Mouse (Mus musculus) CH12.LX (cell line): ENCODE measurements at regions not wholly inside any gene's neighbourhood (a gene's known extent, or its start where the extent isn't known, plus 50 kb on each side); places are given as distances from the start of the nearest gene placed in this dataset.

Experiments used
- DNase-seq: peaks from one replicate; pipeline ENCODE4 v3.0.0-alpha.2; 2013; ENCODE audit errors: extremely low read depth
- H3K27ac ChIP-seq: 2 replicates; pipeline ENCODE4 v1.5.1; 2012; ENCODE audit warnings: low read depth, mild to moderate bottlenecking, control low read depth, moderate library complexity; ENCODE audit not compliant: insufficient read depth
- H3K27me3 ChIP-seq: replicated peaks from 2 replicates; pipeline ENCODE3; 2012; ENCODE audit warnings: inconsistent platforms
- H3K36me3 ChIP-seq, 2 experiments: replicated peaks in 1 of 2; 2 replicates each; pipeline versions ENCODE3 to v1.6.1; 2012; ENCODE audit warnings: inconsistent platforms in 1 of 2, low read length in 1 of 2, mild to moderate bottlenecking in 1 of 2, mixed read lengths in 1 of 2, moderate library complexity in 1 of 2; ENCODE audit not compliant: control insufficient read depth in 1 of 2, insufficient read depth in 1 of 2
- H3K4me1 ChIP-seq, 2 experiments: 2 replicates each; pipeline ENCODE4 v1.6.1; 2012; ENCODE audit warnings: inconsistent platforms in 1 of 2, moderate library complexity in 1 of 2; ENCODE audit not compliant: insufficient read depth in 2 of 2, control insufficient read depth in 1 of 2
- H3K4me2 ChIP-seq: 2 replicates; pipeline ENCODE4 v1.6.1; 2012; ENCODE audit warnings: low read depth, mild to moderate bottlenecking, control low read depth; ENCODE audit not compliant: poor library complexity, insufficient read depth, severe bottlenecking
- H3K4me3 ChIP-seq, 3 experiments: fragments of 150-350 bp in 1 of 3; sonication (generic) in 1 of 3; replicated peaks in 1 of 3; 2 replicates each; pipeline versions ENCODE3 to v1.5.1; 2011 to 2012; ENCODE audit warnings: low read depth in 2 of 3, low read length in 2 of 3, mild to moderate bottlenecking in 2 of 3, moderate library complexity in 2 of 3, control low read depth in 1 of 3, improper control_type of control experiment in 1 of 3, inconsistent platforms in 1 of 3, mixed read lengths in 1 of 3; ENCODE audit not compliant: poor library complexity in 1 of 3
- H3K79me2 ChIP-seq: replicated peaks from 2 replicates; pipeline ENCODE4 v1.6.1; 2012; ENCODE audit warnings: mild to moderate bottlenecking, moderate library complexity; ENCODE audit not compliant: control insufficient read depth, poor library complexity, insufficient read depth, severe bottlenecking; ENCODE audit errors: extremely low read depth
- H3K9ac ChIP-seq: 2 replicates; pipeline ENCODE4 v1.6.1; 2012; ENCODE audit warnings: low read depth, mild to moderate bottlenecking, control low read depth, moderate library complexity; ENCODE audit not compliant: insufficient read depth
- H3K9me3 ChIP-seq: replicated peaks from 2 replicates; pipeline ENCODE3; 2012; ENCODE audit warnings: low read length, inconsistent platforms, mixed read lengths
- BHLHE40 ChIP-seq: IDR thresholded peaks from 2 replicates; pipeline ENCODE4 v1.6.1; 2011; ENCODE audit warnings: mild to moderate bottlenecking, low read depth, low read length, improper control_type of control experiment
- CHD2 ChIP-seq: IDR thresholded peaks from 2 replicates; pipeline ENCODE4 v1.6.1; 2011; ENCODE audit warnings: low read length, improper control_type of control experiment
- ELF1 ChIP-seq: IDR thresholded peaks from 2 replicates; pipeline ENCODE4 v1.6.1; 2014; ENCODE audit warnings: low read depth, mild to moderate bottlenecking, inconsistent platforms, low read length, improper control_type of control experiment
- ETS1 ChIP-seq: conservative IDR thresholded peaks from 2 replicates; pipeline ENCODE4 v1.6.1; 2012; ENCODE audit warnings: low read depth, mild to moderate bottlenecking, inconsistent platforms, low read length, improper control_type of control experiment, moderate library complexity
- HCFC1 ChIP-seq: IDR thresholded peaks from 2 replicates; pipeline ENCODE4 v1.6.1; 2012; ENCODE audit warnings: low read depth, mild to moderate bottlenecking, inconsistent platforms, low read length, improper control_type of control experiment
- IRF4 ChIP-seq: IDR thresholded peaks from 2 replicates; pipeline ENCODE4 v1.6.1; 2014; ENCODE audit warnings: low read depth, mild to moderate bottlenecking, inconsistent platforms, low read length, improper control_type of control experiment
- JUN ChIP-seq: IDR thresholded peaks from 2 replicates; pipeline ENCODE4 v1.6.1; 2011; ENCODE audit warnings: low read depth, mild to moderate bottlenecking, low read length, improper control_type of control experiment, moderate library complexity; ENCODE audit not compliant: insufficient read depth
- JUND ChIP-seq: conservative IDR thresholded peaks from 2 replicates; pipeline ENCODE4 v1.6.1; 2011; ENCODE audit warnings: low read depth, low read length, improper control_type of control experiment
- MAX ChIP-seq: IDR thresholded peaks from 2 replicates; pipeline ENCODE4 v1.6.1; 2011; ENCODE audit warnings: low read length, improper control_type of control experiment
- MAZ ChIP-seq: IDR thresholded peaks from 2 replicates; pipeline ENCODE4 v1.6.1; 2012; ENCODE audit warnings: low read depth, mild to moderate bottlenecking, inconsistent platforms, low read length, improper control_type of control experiment, moderate library complexity
- MEF2A ChIP-seq: IDR thresholded peaks from 2 replicates; pipeline ENCODE4 v1.6.1; 2014; ENCODE audit warnings: low read depth, mild to moderate bottlenecking, inconsistent platforms, low read length, improper control_type of control experiment, borderline replicate concordance
- MXI1 ChIP-seq: IDR thresholded peaks from 2 replicates; pipeline ENCODE4 v1.6.1; 2011; ENCODE audit warnings: mild to moderate bottlenecking, low read depth, low read length, improper control_type of control experiment
- MYC ChIP-seq: IDR thresholded peaks from 2 replicates; pipeline ENCODE4 v1.6.1; 2011; ENCODE audit warnings: low read depth, mild to moderate bottlenecking, improper control_type of control experiment, low read length
- NELFE ChIP-seq: IDR thresholded peaks from 2 replicates; pipeline ENCODE4 v1.6.1; 2011; ENCODE audit warnings: low read depth, low read length, improper control_type of control experiment
- PAX5 ChIP-seq: IDR thresholded peaks from 2 replicates; pipeline ENCODE4 v1.6.1; 2012; ENCODE audit warnings: low read length, inconsistent platforms, mixed read lengths
- POLR2A ChIP-seq: IDR thresholded peaks from 2 replicates; pipeline ENCODE4 v1.6.1; 2011; ENCODE audit warnings: low read depth, mild to moderate bottlenecking, improper control_type of control experiment, low read length
- POLR2AphosphoS2 ChIP-seq: IDR thresholded peaks from 2 replicates; pipeline ENCODE4 v1.6.1; 2011; ENCODE audit warnings: low read depth, low read length, improper control_type of control experiment
- RAD21 ChIP-seq: IDR thresholded peaks from 2 replicates; pipeline ENCODE4 v1.6.1; 2011; ENCODE audit warnings: low read depth, mild to moderate bottlenecking, low read length, improper control_type of control experiment, moderate library complexity
- RCOR1 ChIP-seq: conservative IDR thresholded peaks from 2 replicates; pipeline ENCODE4 v1.6.1; 2012; ENCODE audit warnings: low read depth, mild to moderate bottlenecking, inconsistent platforms, low read length, improper control_type of control experiment
- SMC3 ChIP-seq: IDR thresholded peaks from 2 replicates; pipeline ENCODE4 v1.6.1; 2011; ENCODE audit warnings: low read depth, low read length, improper control_type of control experiment
- TCF12 ChIP-seq: IDR thresholded peaks from 2 replicates; pipeline ENCODE4 v1.6.1; 2014; ENCODE audit warnings: low read depth, mild to moderate bottlenecking, inconsistent platforms, low read length, improper control_type of control experiment
- USF1 ChIP-seq: IDR thresholded peaks from 2 replicates; pipeline ENCODE4 v1.6.1; 2014; ENCODE audit warnings: low read depth, mild to moderate bottlenecking, inconsistent platforms, low read length, improper control_type of control experiment
- USF2 ChIP-seq: conservative IDR thresholded peaks from 2 replicates; pipeline ENCODE4 v1.6.1; 2011; ENCODE audit warnings: low read depth, low read length, improper control_type of control experiment
- ZC3H11A ChIP-seq: IDR thresholded peaks from 2 replicates; pipeline ENCODE4 v1.6.1; 2012; ENCODE audit warnings: low read depth, mild to moderate bottlenecking, inconsistent platforms, low read length, improper control_type of control experiment
- ZNF384 ChIP-seq: IDR thresholded peaks from 2 replicates; pipeline ENCODE4 v1.6.1; 2012; ENCODE audit warnings: low read depth, low read length, improper control_type of control experiment, inconsistent platforms
- dilution Hi-C: fragments of 300-500 bp; cut with MboI; formaldehyde crosslinking; loops from 2 replicates; pipeline ENCODE4 v1.14.3; 2020; ENCODE audit warnings: low sequenced_read_pairs; ENCODE audit not compliant: extremely low pct_unique_long_range_greater_than_20kb, extremely low pct_ligation_motif_present
- in situ Hi-C: fragments of 300-500 bp; cut with MboI; formaldehyde crosslinking; loops from 3 replicates; pipeline ENCODE4 v1.14.3; 2019; ENCODE audit warnings: low sequenced_read_pairs, low pct_ligation_motif_present, low pct_unique_long_range_greater_than_20kb, mixed read lengths

GRCm38 (mm10) chr11:111838996-111839395 lies 773.0 kb downstream of the Kcnj2 start:
- no peaks in the 10 kb centered on the region for H3K9me3 ChIP-seq
- TF ChIP-seq NELFE, result no peak
- TF ChIP-seq RCOR1, result no peak
- TF ChIP-seq POLR2A, result no peak
- TF ChIP-seq USF2, result no peak
- TF ChIP-seq BHLHE40, result no peak
- no peak for TF ChIP-seq PAX5
- no peak for TF ChIP-seq ZNF384
- no peak for TF ChIP-seq ZC3H11A
- no peak for TF ChIP-seq POLR2AphosphoS2
- TF ChIP-seq MEF2A, result no peak
- TF ChIP-seq MYC, result no peak
- no peak for TF ChIP-seq MAX
- TF ChIP-seq JUN, result no peak
- TF ChIP-seq ELF1, result no peak
- no peak for TF ChIP-seq IRF4
- TF ChIP-seq RAD21, result no peak
- TF ChIP-seq USF1, result no peak
- no peak for TF ChIP-seq MAZ
- no peak for TF ChIP-seq ETS1
- dilution Hi-C loops (no loop called here), in situ Hi-C loops (no loop called here)
- H3K4me2 ChIP-seq, result no peak overlapping the region
- no peaks in the 10 kb centered on the region for H3K79me2 ChIP-seq
- no peaks in the 10 kb centered on the region for H3K27me3 ChIP-seq
- H3K4me1 ChIP-seq, result no peaks in the 10 kb centered on the region
- no peaks in the 10 kb centered on the region for H3K36me3 ChIP-seq
- H3K4me3 ChIP-seq, result no peak overlapping the region
- no peak overlapping the region for H3K27ac ChIP-seq
- DNase-seq, result no peak
- no peak overlapping the region for H3K9ac ChIP-seq

- no peak overlapping the region for H3K27ac ChIP-seq
- H3K36me3 ChIP-seq, result no peaks in the 10 kb centered on the region
- peaks cover 0 to 3% of the 10 kb centered on the region in 2 experiments; a peak in 1 of 4 replicates for H3K4me1 ChIP-seq
- TF ChIP-seq SMC3, result no peak
- no peak for TF ChIP-seq POLR2AphosphoS2
- TF ChIP-seq JUND, result no peak
- no peak for TF ChIP-seq JUN
- no peak for TF ChIP-seq CHD2
- no peak for TF ChIP-seq MAX
- no peak for TF ChIP-seq ZC3H11A
- no peak for TF ChIP-seq ELF1
- TF ChIP-seq RAD21, result no peak
- no peak for TF ChIP-seq IRF4
- no peak for TF ChIP-seq HCFC1
- no peak for TF ChIP-seq TCF12
- no peak for TF ChIP-seq MXI1
- TF ChIP-seq MAZ, result no peak
- dilution Hi-C loops, result no loop called here
- no peaks in the 10 kb centered on the region for H3K27me3 ChIP-seq
- in situ Hi-C loops, result no loop called here
- H3K9ac ChIP-seq, result no peak overlapping the region
- no peaks in the 10 kb centered on the region for H3K79me2 ChIP-seq
- H3K9me3 ChIP-seq, result no peaks in the 10 kb centered on the region
- no peak for DNase-seq
- no peak overlapping the region for H3K4me2 ChIP-seq
- H3K4me3 ChIP-seq, result no peak overlapping the region
Observed at GRCm38 (mm10) chr11:111843728-111844258, 777.8 kb downstream of the Kcnj2 start.
